Mouse (Mus musculus) kidney, embryonic 16.5 days (tissue): Measurements from ENCODE around the gene 9330161L09Rik. TPM values are rescaled to one million over a fixed set of nuclear protein-coding genes. Genes with fewer than 3 reads are reported as not detected.
A peak's percentile ranks its signal among the peaks of the same experiment; 100 is the strongest.

Experiments used
- ATAC-seq: fragments of 200-750 bp; cut with Nextera tagmentation; 2 replicates; pipeline ENCODE4 v1.8.0; 2017; ENCODE audit warnings: moderate TSS enrichment; ENCODE audit not compliant: low FRiP score, low TSS enrichment
- H3K27ac ChIP-seq: fragments of 300-500 bp; sonication (generic); 2 replicates; pipeline ENCODE4 v1.5.1; 2014; ENCODE audit warnings: low read length
- H3K27me3 ChIP-seq: fragments of 300-500 bp; sonication (generic); 2 replicates; pipeline ENCODE4 v1.6.1; 2014; ENCODE audit warnings: low read length, control low read depth, mixed read lengths; ENCODE audit not compliant: insufficient read depth
- H3K36me3 ChIP-seq: fragments of 300-500 bp; sonication (generic); 2 replicates; pipeline ENCODE4 v1.6.1; 2014; ENCODE audit warnings: low read length, control low read depth, mixed read lengths; ENCODE audit not compliant: insufficient read depth
- H3K4me1 ChIP-seq: fragments of 300-500 bp; sonication (generic); 2 replicates; pipeline ENCODE4 v1.6.1; 2014; ENCODE audit warnings: low read length, control low read depth, mixed read lengths; ENCODE audit not compliant: insufficient read depth
- H3K4me2 ChIP-seq: fragments of 300-500 bp; sonication (generic); replicated peaks from 2 replicates; pipeline ENCODE4 v1.6.1; 2014; ENCODE audit warnings: low read depth, low read length
- H3K4me3 ChIP-seq: fragments of 300-500 bp; sonication (generic); 2 replicates; pipeline ENCODE4 v1.5.1; 2014; ENCODE audit warnings: mild to moderate bottlenecking, low read length
- H3K9ac ChIP-seq: fragments of 300-500 bp; sonication (generic); replicated peaks from 2 replicates; pipeline ENCODE4 v1.6.1; 2014; ENCODE audit warnings: low read length
- H3K9me3 ChIP-seq: fragments of 300-500 bp; sonication (generic); 2 replicates; pipeline ENCODE4 v1.6.1; 2016; ENCODE audit warnings: low read length, control low read depth
- WGBS: fragments of 180-500 bp; shearing (Covaris S2); extraction: QIAGEN DNeasy Blood & Tissue Kit; methylation state at CpG from one replicate; pipeline ENCODE4 v1.1.7; 2014; 5-methylcytosine and 5-hydroxymethylcytosine counted together
- polyA plus RNA-seq: library from polyadenylated mRNA; unstranded; fragments of >200 nt; fragmentation: Nextera tagmentation; extraction: Ambion mirVana; gene quantifications from 2 replicates; pipeline ENCODE4 v1.2.1, GENCODE M21; 2015

Gene 9330161L09Rik
- polyA plus RNA-seq, 1 experiment from 2014 or later, result not detected

GRCm38 (mm10) chr12:103391098-103391497 is 16.5 kb downstream of the 9330161L09Rik start:
- H3K9me3 ChIP-seq, result no peaks in the 10 kb centered on the region
- H3K4me3 ChIP-seq, result no peak overlapping the region
- H3K4me2 ChIP-seq, result no peak overlapping the region
- ATAC-seq, result no peak
- no peaks in the 10 kb centered on the region for H3K27me3 ChIP-seq
- H3K36me3 ChIP-seq, result no peaks in the 10 kb centered on the region
- H3K9ac ChIP-seq, result no peak overlapping the region
- no peak overlapping the region for H3K27ac ChIP-seq
- 74% methylated on average over 7 of the region's 7 CpGs for WGBS
- peaks cover 13% of the 10 kb centered on the region for H3K4me1 ChIP-seq

GRCm38 (mm10) chr12:103389982-103390381 is 17.6 kb downstream of the 9330161L09Rik start:
- Histone ChIP-seq H3K9ac (no peak overlapping the region), H3K36me3 (no peaks in the 10 kb centered on the region), H3K9me3 (no peaks in the 10 kb centered on the region), H3K4me2 (no peak overlapping the region), H3K27me3 (no peaks in the 10 kb centered on the region), H3K27ac (no peak overlapping the region), H3K4me1 (peaks cover 5% of the 10 kb centered on the region), H3K4me3 (no peak overlapping the region)
- WGBS, result 81% methylated on average over 4 of the region's 4 CpGs
- ATAC-seq, result no peak

- Histone ChIP-seq H3K4me1 (peaks cover 5% of the 10 kb centered on the region), H3K4me3 (peak overlapping the region; percentile 72), H3K36me3 (no peaks in the 10 kb centered on the region), H3K9ac (peak overlapping the region; percentile 85), H3K27me3 (no peaks in the 10 kb centered on the region), H3K27ac (no peak overlapping the region), H3K4me2 (peak overlapping the region; percentile 86), H3K9me3 (no peaks in the 10 kb centered on the region)
- no peak for ATAC-seq
- 76% methylated on average over 2 of the region's 2 CpGs for WGBS
These were observed 18.3 kb downstream of the 9330161L09Rik start for GRCm38 (mm10) chr12:103389348-103389727.

GRCm38 (mm10) chr12:103388505-103389347 is 18.9 kb downstream of the 9330161L09Rik start, which contains the start of gene Otub2:
Gene Otub2, plus strand, starts transcription at chr12:103388682.
- H3K9me3 ChIP-seq, result no peaks in the 10 kb centered on the region
- peaks cover 5% of the 10 kb centered on the region for H3K4me1 ChIP-seq
- H3K9ac ChIP-seq, result peak within 1 kb of the TSS; percentile 85
- peak within 1 kb of the TSS; percentile 86 for H3K4me2 ChIP-seq
- H3K27me3 ChIP-seq, result no peaks in the 10 kb centered on the region
- under 1% methylated on average over 53 of the region's 58 CpGs for WGBS
- peak; percentile 99 for ATAC-seq
- no peak within 1 kb of the TSS for H3K27ac ChIP-seq
- peak within 1 kb of the TSS; percentile 72 for H3K4me3 ChIP-seq
- H3K36me3 ChIP-seq, result no peaks in the 10 kb centered on the region

- no peak for ATAC-seq
- Histone ChIP-seq H3K4me2 (no peak overlapping the region), H3K9ac (no peak overlapping the region), H3K4me1 (no peaks in the 10 kb centered on the region), H3K27me3 (no peaks in the 10 kb centered on the region), H3K9me3 (no peaks in the 10 kb centered on the region), H3K27ac (no peak overlapping the region), H3K4me3 (no peak overlapping the region), H3K36me3 (no peaks in the 10 kb centered on the region)
- 84% methylated on average over 4 of the region's 4 CpGs for WGBS
These were observed 27.4 kb downstream of the 9330161L09Rik start for GRCm38 (mm10) chr12:103380226-103380625.

- H3K9me3 ChIP-seq, result no peaks in the 10 kb centered on the region
- H3K4me2 ChIP-seq, result no peak overlapping the region
- no peaks in the 10 kb centered on the region for H3K27me3 ChIP-seq
- H3K27ac ChIP-seq, result no peak overlapping the region
- 77% methylated on average over 4 of the region's 4 CpGs for WGBS
- H3K4me1 ChIP-seq, result no peaks in the 10 kb centered on the region
- ATAC-seq, result no peak
- H3K4me3 ChIP-seq, result no peak overlapping the region
- H3K9ac ChIP-seq, result no peak overlapping the region
- H3K36me3 ChIP-seq, result no peaks in the 10 kb centered on the region
These were observed 30.8 kb downstream of the 9330161L09Rik start for GRCm38 (mm10) chr12:103376774-103377173.

- H3K9ac ChIP-seq, result no peak overlapping the region
- no peak overlapping the region for H3K4me2 ChIP-seq
- no peaks in the 10 kb centered on the region for H3K27me3 ChIP-seq
- ATAC-seq, result no peak
- H3K27ac ChIP-seq, result no peak overlapping the region
- no peaks in the 10 kb centered on the region for H3K4me1 ChIP-seq
- no peaks in the 10 kb centered on the region for H3K9me3 ChIP-seq
- WGBS, result 65% methylated on average over 5 of the region's 5 CpGs
- no peaks in the 10 kb centered on the region for H3K36me3 ChIP-seq
- no peak overlapping the region for H3K4me3 ChIP-seq
These were observed 31.5 kb downstream of the 9330161L09Rik start for GRCm38 (mm10) chr12:103376124-103376523.

- H3K9me3 ChIP-seq, result no peaks in the 10 kb centered on the region
These were observed 33.9 kb downstream of the 9330161L09Rik start for GRCm38 (mm10) chr12:103373530-103374236.

GRCm38 (mm10) chr12:103371711-103372110 is 35.9 kb downstream of the 9330161L09Rik start:
- WGBS, result 24% methylated on average over 6 of the region's 6 CpGs
- Histone ChIP-seq H3K4me3 (no peak overlapping the region), H3K27ac (no peak overlapping the region)

More at GRCm38 (mm10) chr12:103373530-103374236, 33.9 kb downstream of the 9330161L09Rik start:
- no peak overlapping the region for H3K4me3 ChIP-seq
- H3K4me2 ChIP-seq, result no peak overlapping the region
- H3K27ac ChIP-seq, result no peak overlapping the region
- no peaks in the 10 kb centered on the region for H3K4me1 ChIP-seq
- WGBS, result 70% methylated on average over 8 of the region's 8 CpGs
- no peaks in the 10 kb centered on the region for H3K27me3 ChIP-seq
- no peak overlapping the region for H3K9ac ChIP-seq
- H3K36me3 ChIP-seq, result no peaks in the 10 kb centered on the region
- ATAC-seq, result no peak

GRCm38 (mm10) chr12:103370861-103371260 is 36.8 kb downstream of the 9330161L09Rik start:
- Histone ChIP-seq H3K27me3 (no peaks in the 10 kb centered on the region), H3K9me3 (no peaks in the 10 kb centered on the region), H3K4me3 (no peak overlapping the region), H3K9ac (no peak overlapping the region), H3K4me1 (no peaks in the 10 kb centered on the region), H3K27ac (no peak overlapping the region), H3K4me2 (no peak overlapping the region), H3K36me3 (no peaks in the 10 kb centered on the region)
- WGBS, result 86% methylated on average over 4 of the region's 4 CpGs
- no peak for ATAC-seq

More at GRCm38 (mm10) chr12:103371711-103372110, 35.9 kb downstream of the 9330161L09Rik start:
- Histone ChIP-seq H3K4me2 (no peak overlapping the region), H3K9me3 (no peaks in the 10 kb centered on the region), H3K27me3 (no peaks in the 10 kb centered on the region), H3K4me1 (no peaks in the 10 kb centered on the region), H3K9ac (no peak overlapping the region), H3K36me3 (no peaks in the 10 kb centered on the region)
- ATAC-seq, result no peak
